ENCODE assay signal across 17 mouse cellular contexts in the genomic region with DNA sequence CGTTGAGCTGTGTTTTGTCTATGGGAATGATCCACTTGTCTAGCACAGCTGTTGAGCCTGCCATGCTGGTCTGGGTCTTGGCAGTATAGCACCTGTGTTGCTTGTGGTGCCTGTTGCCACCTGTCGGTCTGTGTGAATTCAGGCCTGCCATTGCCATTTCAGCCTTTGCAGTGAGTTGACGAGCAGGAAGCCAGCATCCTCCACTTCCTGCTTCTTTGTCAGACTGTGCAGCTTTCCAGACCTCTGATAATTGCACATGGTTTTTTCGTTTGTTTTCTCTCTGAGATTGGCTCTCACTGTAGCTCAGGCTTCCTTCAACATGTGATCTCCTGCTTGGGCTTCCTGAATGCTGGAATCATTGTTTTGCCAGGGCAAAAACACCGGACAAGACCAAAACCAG. TPM values are rescaled to one million over a fixed set of nuclear protein-coding genes. Genes with fewer than 3 reads are reported as not detected.
DNase-seq lines count a peak whose midpoint lies in the region; ATAC-seq and TF ChIP-seq lines count a peak whose summit lies in the region.
"Had no signal": no experiment of that assay in that cellular context is flagged by ENCODE, and none has a peak within 500 bp of the region (broad histone marks: within the 10 kb centered on the region; RNA-seq: fewer than 3 reads in every experiment).

No protein-coding gene starts in this region.

- peaks cover 7% of the 10 kb centered on the region for H3K36me3 ChIP-seq in testis, adult 2 months (ENCODE audit: control insufficient read depth, insufficient read depth, low read length)
- peaks cover 60% of the 10 kb centered on the region for H3K36me3 ChIP-seq in myocyte (ENCODE audit: control insufficient read depth, insufficient read depth)

- ATAC-seq in cerebellum, adult (ENCODE audit: insufficient number of reproducible peaks, low FRiP score, low TSS enrichment) = no peak

- H3K4me1 ChIP-seq in testis, adult 2 months (ENCODE audit: control insufficient read depth, insufficient read depth, low read length) = no peaks in the 10 kb centered on the region
- H3K4me1 ChIP-seq: forebrain, embryonic 10.5 days; hindbrain, embryonic 10.5 days had no signal

- H3K27me3 ChIP-seq in testis, adult 2 months (ENCODE audit: control insufficient read depth, insufficient read depth, low read length) = no peaks in the 10 kb centered on the region
- no peaks in the 10 kb centered on the region for H3K27me3 ChIP-seq in myocyte (ENCODE audit: control insufficient read depth, insufficient read depth, insufficient read length)

- peak; percentile 95 for DNase-seq in heart, adult 11 months
- DNase-seq in heart, postnatal 36 days = no peak
- DNase-seq in testis, postnatal 10 days (ENCODE audit: low spot score) = no peak
- DNase-seq in gastrocnemius, adult 18-20 months (ENCODE audit: low spot score) = no peak
- DNase-seq in gastrocnemius, adult 8-10 months (ENCODE audit: low spot score in 2 of 2) = no peak
- DNase-seq: cerebellum, adult 8-10 months; kidney, adult 9 months; lung, postnatal 4 days; midbrain, embryonic 14.5 days; right cerebral cortex, adult 18-20 months had no signal

- H3K4me3 ChIP-seq in testis, adult 2 months (ENCODE audit: control insufficient read depth, low read depth, low read length) = no peak overlapping the region
- no peak overlapping the region for H3K4me3 ChIP-seq in myocyte
- H3K4me3 ChIP-seq: forebrain, embryonic 10.5 days; hindbrain, embryonic 10.5 days had no signal

- TF ChIP-seq POLR2A in testis, adult 2 months (IDR thresholded peaks at IDR 0.05; ENCODE audit: control insufficient read depth, low read depth, low read length) = no peak
- no peak for TF ChIP-seq POLR2A in myocyte (IDR thresholded peaks at IDR 0.05; ENCODE audit: insufficient read length, low read depth)

- H3K4me2 ChIP-seq in myocyte (ENCODE audit: low read depth) = no peak overlapping the region

- TF ChIP-seq CTCF in testis, adult 2 months (IDR thresholded peaks at IDR 0.05; ENCODE audit: control insufficient read depth, insufficient read depth, insufficient replicate concordance, low read depth, low read length) = peak; percentile 9; the same call in 1 of the 2 replicates

- no peak overlapping the region for H3K27ac ChIP-seq in testis, adult 2 months (ENCODE audit: control insufficient read depth, insufficient read depth, low read depth, low read length)
- H3K27ac ChIP-seq: forebrain, embryonic 10.5 days; hindbrain, embryonic 10.5 days had no signal

- H3K79me2 ChIP-seq in myocyte (ENCODE audit: control insufficient read depth, insufficient read depth) = no peaks in the 10 kb centered on the region

- intact Hi-C loops in heart, postnatal 36 days (cut with DNase I) = no loop called here

- H3ac ChIP-seq in myocyte (ENCODE audit: control insufficient read depth, insufficient read length) = no peak overlapping the region

TF ChIP-seq in myocyte, 11 proteins besides CTCF, POLR2A, EP300 and RAD21:
- no peak for TF ChIP-seq USF1 (IDR thresholded peaks at IDR 0.05; ENCODE audit: low read depth)
- no peak for TF ChIP-seq POLR2AphosphoS2 (IDR thresholded peaks at IDR 0.05; ENCODE audit: insufficient read length, low read depth)
- peak in 2 of 3 experiments; percentile 42 to 74 for TF ChIP-seq MYOG (IDR thresholded peaks at IDR 0.05; ENCODE audit: control insufficient read depth in 1 of 3, insufficient read depth in 1 of 3, insufficient read length in 2 of 3, low read depth in 2 of 3)
- TF ChIP-seq MYOD1 (IDR thresholded peaks at IDR 0.05; ENCODE audit: control insufficient read depth in 1 of 3, insufficient read length in 2 of 3, low read depth in 2 of 3) = peak in 2 of 3 experiments; percentile 67 to 68
- TF ChIP-seq CEBPB (IDR thresholded peaks at IDR 0.05; ENCODE audit: insufficient read depth, poor library complexity, severe bottlenecking) = no peak
TF ChIP-seq in myocyte: peak in this region for 2.

RNA-seq across cellular contexts. Expression of a gene that starts 11.9 kb away (rescaled TPM):
- total RNA-seq in heart, postnatal 36 days (2021) = 10 to 100 TPM; 77.3 to 80.6 TPM
- 468 and 505 TPM in 2 replicates for polyA plus RNA-seq in testis, adult 2 months (2012; rRNA removed)
- 155 TPM for polyA plus RNA-seq in myocyte (2012; fragmentation: generic; extraction: Trizol)
- total RNA-seq in gastrocnemius, adult 18-20 months (2021) = 10 to 100 TPM; 31.5 to 34.4 TPM
- 10 to 100 TPM; 31.2 to 39.4 (median 33.8) TPM for total RNA-seq in gastrocnemius, adult 8-10 months (2022)

RNA-seq across cellular contexts. Expression of a gene that starts 26.7 kb away (rescaled TPM):
- total RNA-seq in heart, postnatal 36 days (2021) = 1 to 10 TPM; 1.1 to 2.1 TPM
- 0.30 and 0.46 TPM in 2 replicates for polyA plus RNA-seq in testis, adult 2 months (2012; rRNA removed)
- 1.4 TPM for polyA plus RNA-seq in myocyte (2012; fragmentation: generic; extraction: Trizol)
- total RNA-seq in gastrocnemius, adult 18-20 months (2021) = 1 to 10 TPM; 1.3 to 1.4 TPM
- 1 to 10 TPM; 1.1 to 2.0 (median 1.6) TPM for total RNA-seq in gastrocnemius, adult 8-10 months (2022)
- total RNA-seq: left cerebral cortex, postnatal 14 days had no signal
- polyA plus RNA-seq: G1E had no signal
